Mouse (Mus musculus): ENCODE data around the gene Unc45b. TPM values are rescaled to one million over a fixed set of nuclear protein-coding genes. Genes with fewer than 3 reads are reported as not detected.
"Not testable (repeated sequence)": the region's sequence is repeated elsewhere in the genome, so short reads cannot be mapped to it uniquely, and the experiment has no call there.

Unc45b gene
- polyA plus RNA-seq, 2 experiments: 17.8 to 24.7 TPM

DNA sequence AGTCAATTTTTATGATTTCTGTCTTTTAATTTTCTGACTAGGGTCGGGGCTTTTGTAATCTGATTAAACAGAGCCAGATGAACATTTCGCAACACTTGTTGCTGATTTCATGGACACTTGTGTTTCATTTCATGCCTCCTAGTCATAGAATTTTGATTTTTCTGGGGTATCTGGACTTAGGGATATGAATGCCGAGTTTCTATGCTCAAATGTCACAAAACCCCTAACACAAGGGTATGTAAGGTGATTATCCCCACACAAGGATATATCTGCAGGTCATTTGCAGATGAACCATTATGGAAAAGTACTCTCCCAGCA lies 19.2 kb downstream of the Unc45b start:
- ATAC-seq (ENCODE audit: low FRiP score, low read depth) (no peak), DNase-seq (ENCODE audit: low spot score) (no peak)
- Histone ChIP-seq H3K4me2 (replicated peaks; ENCODE audit: low read depth, low read length, severe bottlenecking) (no peak overlapping the region), H3K36me3 (ENCODE audit: control insufficient read depth, insufficient read depth, low read length) (no peaks in the 10 kb centered on the region), H3K9ac (ENCODE audit: low read depth, low read length, severe bottlenecking) (no peak overlapping the region), H3K9me3 (ENCODE audit: control insufficient read depth, low read length) (no peaks in the 10 kb centered on the region), H3K4me1 (ENCODE audit: control insufficient read depth, insufficient read depth, low read length) (peaks cover 3% of the 10 kb centered on the region; the same call in 1 of the 2 replicates), H3K27ac (replicated peaks; ENCODE audit: low read depth, low read length) (no peak overlapping the region), H3K27me3 (ENCODE audit: control insufficient read depth, insufficient read depth, low read length) (peaks cover 62% of the 10 kb centered on the region), H3K4me3 (replicated peaks; ENCODE audit: low read length) (no peak overlapping the region)
- no peak for TF ChIP-seq POLR2A (IDR thresholded peaks at IDR 0.05; ENCODE audit: borderline replicate concordance, extremely low read depth, insufficient read depth, insufficient read length)
- WGBS: 44% methylated on average over 3 of the region's 3 CpGs

DNA sequence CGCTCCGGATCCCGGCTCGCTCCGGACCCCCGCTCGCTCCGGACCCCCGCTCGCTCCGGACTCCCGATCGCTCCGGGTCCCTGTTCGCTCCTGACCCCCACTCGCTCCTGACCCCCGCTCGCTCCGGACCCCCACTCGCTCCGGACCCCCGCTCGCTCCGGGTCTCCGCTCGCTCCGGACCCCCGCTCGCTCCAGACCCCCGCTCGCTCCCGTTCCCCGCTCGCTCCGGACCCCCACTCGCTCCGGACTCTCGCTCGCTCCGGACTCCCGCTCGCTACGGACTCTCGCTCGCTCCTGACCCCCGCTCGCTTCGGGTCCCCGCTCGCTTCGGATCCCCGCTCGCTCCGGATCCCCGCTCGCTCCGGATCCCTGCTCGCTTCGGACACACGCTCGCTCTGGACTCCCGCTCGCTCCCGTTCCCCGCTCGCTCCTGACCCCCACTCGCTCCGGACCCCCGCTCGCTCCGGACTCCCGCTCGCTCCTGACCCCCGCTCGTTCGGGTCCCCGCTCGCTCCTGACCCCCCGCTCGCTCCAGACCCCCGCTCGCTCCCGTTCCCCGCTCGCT lies 20.1 kb downstream of the Unc45b start:
- ATAC-seq (ENCODE audit: low FRiP score, low read depth); DNase-seq (ENCODE audit: low spot score); H3K9ac ChIP-seq (ENCODE audit: low read depth, low read length, severe bottlenecking); H3K27ac ChIP-seq (replicated peaks; ENCODE audit: low read depth, low read length); H3K4me1 ChIP-seq (ENCODE audit: control insufficient read depth, insufficient read depth, low read length); H3K9me3 ChIP-seq (ENCODE audit: control insufficient read depth, low read length); H3K36me3 ChIP-seq (ENCODE audit: control insufficient read depth, insufficient read depth, low read length): not testable (repeated sequence)
- Histone ChIP-seq H3K4me3 (replicated peaks; ENCODE audit: low read length) (peak overlapping the region; percentile 45), H3K27me3 (ENCODE audit: control insufficient read depth, insufficient read depth, low read length) (peaks cover 67% of the 10 kb centered on the region), H3K4me2 (replicated peaks; ENCODE audit: low read depth, low read length, severe bottlenecking) (peak overlapping the region; percentile 91)
- WGBS: 2% methylated on average over 47 of the region's 85 CpGs

DNA sequence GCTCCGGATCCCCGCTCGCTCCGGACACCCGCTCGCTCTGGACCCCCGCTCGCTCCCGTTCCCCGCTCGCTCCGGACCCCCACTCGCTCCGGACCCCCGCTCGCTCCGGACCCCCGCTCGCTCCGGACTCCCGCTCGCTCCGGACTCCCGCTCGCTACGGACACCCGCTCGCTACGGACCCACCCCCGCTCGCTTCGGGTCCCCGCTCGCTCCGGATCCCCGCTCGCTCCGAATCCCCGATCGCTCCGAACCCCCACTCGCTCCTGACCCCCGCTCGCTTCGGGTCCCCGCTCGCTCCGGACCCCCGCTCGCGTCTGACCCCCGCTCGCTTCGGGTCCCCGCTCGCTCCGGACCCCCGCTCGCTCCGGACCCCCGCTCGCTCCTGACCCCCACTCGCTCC lies 20.8 kb downstream of the Unc45b start:
- peaks cover 69% of the 10 kb centered on the region for H3K27me3 ChIP-seq (ENCODE audit: control insufficient read depth, insufficient read depth, low read length)
- 1% methylated on average over 40 of the region's 63 CpGs for WGBS
- not testable (repeated sequence) for H3K9me3 ChIP-seq (ENCODE audit: control insufficient read depth, low read length); H3K27ac ChIP-seq (replicated peaks; ENCODE audit: low read depth, low read length); H3K9ac ChIP-seq (ENCODE audit: low read depth, low read length, severe bottlenecking); H3K36me3 ChIP-seq (ENCODE audit: control insufficient read depth, insufficient read depth, low read length); H3K4me1 ChIP-seq (ENCODE audit: control insufficient read depth, insufficient read depth, low read length); ATAC-seq (ENCODE audit: low FRiP score, low read depth); DNase-seq (ENCODE audit: low spot score)
- H3K4me2 ChIP-seq (replicated peaks; ENCODE audit: low read depth, low read length, severe bottlenecking): peak overlapping the region; percentile 91
- H3K4me3 ChIP-seq (replicated peaks; ENCODE audit: low read length): peak overlapping the region; percentile 45

DNA sequence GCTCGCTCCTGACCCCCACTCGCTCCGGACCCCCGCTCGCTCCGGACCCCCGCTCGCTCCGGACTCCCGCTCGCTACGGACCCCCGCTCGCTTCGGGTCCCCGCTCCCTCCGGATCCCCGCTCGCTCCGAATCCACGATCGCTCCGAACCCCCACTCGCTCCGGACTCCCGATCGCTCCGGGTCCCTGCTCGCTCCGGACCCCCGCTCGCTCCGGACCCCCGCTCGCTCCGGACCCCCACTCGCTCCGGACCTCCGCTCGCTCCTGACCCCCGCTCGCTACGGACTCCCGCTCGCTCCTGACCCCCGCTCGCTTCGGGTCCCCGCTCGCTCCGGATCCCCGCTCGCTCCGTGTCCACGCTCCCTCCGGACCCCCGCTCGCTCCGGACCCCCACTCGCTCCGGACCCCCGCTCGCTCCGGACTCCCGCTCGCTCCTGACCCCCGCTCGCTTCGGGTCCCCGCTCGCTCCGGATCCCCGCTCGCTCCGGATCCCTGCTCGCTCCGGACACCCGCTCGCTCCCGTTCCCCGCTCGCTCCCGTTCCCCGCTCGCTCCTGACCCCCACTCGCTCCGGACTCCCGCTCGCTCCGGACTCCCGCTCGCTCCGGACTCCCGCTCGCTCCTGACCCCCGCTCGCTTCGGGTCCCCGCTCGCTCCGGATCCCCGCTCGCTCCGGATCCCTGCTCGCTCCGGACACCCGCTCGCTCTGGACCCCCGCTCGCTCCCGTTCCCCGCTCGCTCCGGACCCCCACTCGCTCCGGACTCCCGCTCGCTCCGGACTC lies 21.5 kb downstream of the Unc45b start:
- Histone ChIP-seq H3K9ac (ENCODE audit: low read depth, low read length, severe bottlenecking) (peak overlapping the region; percentile 38; the same call in 1 of the 2 replicates), H3K27me3 (ENCODE audit: control insufficient read depth, insufficient read depth, low read length) (peaks cover 75% of the 10 kb centered on the region), H3K4me3 (replicated peaks; ENCODE audit: low read length) (peak overlapping the region; percentile 45), H3K4me2 (replicated peaks; ENCODE audit: low read depth, low read length, severe bottlenecking) (peak overlapping the region; percentile 91)
- H3K9me3 ChIP-seq (ENCODE audit: control insufficient read depth, low read length); DNase-seq (ENCODE audit: low spot score); H3K4me1 ChIP-seq (ENCODE audit: control insufficient read depth, insufficient read depth, low read length); H3K36me3 ChIP-seq (ENCODE audit: control insufficient read depth, insufficient read depth, low read length); H3K27ac ChIP-seq (replicated peaks; ENCODE audit: low read depth, low read length); ATAC-seq (ENCODE audit: low FRiP score, low read depth): not testable (repeated sequence)
- 1% methylated on average over 33 of the region's 119 CpGs for WGBS

DNA sequence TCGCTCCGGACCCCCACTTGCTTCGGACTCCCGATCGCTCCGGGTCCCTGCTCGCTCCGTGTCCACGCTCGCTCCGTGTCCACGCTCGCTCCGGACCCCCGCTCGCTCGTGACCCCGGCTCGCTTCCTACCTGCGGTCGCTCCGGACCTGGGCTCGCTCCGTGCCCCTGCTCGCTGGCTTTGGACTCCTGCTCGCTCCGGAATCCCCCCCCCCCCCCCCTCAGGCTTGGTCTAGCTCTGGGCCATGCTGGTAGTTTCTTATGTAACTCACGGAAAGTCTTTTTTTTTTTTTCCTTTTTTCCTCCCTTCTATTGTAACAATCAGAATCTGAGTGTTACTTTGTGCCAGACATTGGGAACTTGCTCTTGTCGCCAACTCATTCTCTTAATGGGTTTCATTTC lies 22.8 kb downstream of the Unc45b start:
- H3K4me3 ChIP-seq (replicated peaks; ENCODE audit: low read length): peak overlapping the region; percentile 45
- H3K27me3 ChIP-seq (ENCODE audit: control insufficient read depth, insufficient read depth, low read length): peaks cover 67% of the 10 kb centered on the region
- no peak overlapping the region for H3K27ac ChIP-seq (replicated peaks; ENCODE audit: low read depth, low read length)
- WGBS: 6% methylated on average over 25 of the region's 29 CpGs
- no peak for TF ChIP-seq POLR2A (IDR thresholded peaks at IDR 0.05; ENCODE audit: borderline replicate concordance, extremely low read depth, insufficient read depth, insufficient read length)
- ATAC-seq (ENCODE audit: low FRiP score, low read depth) (no peak), DNase-seq (ENCODE audit: low spot score) (no peak)
- H3K4me2 ChIP-seq (replicated peaks; ENCODE audit: low read depth, low read length, severe bottlenecking): peak overlapping the region; percentile 91
- H3K4me1 ChIP-seq (ENCODE audit: control insufficient read depth, insufficient read depth, low read length): peaks cover 3% of the 10 kb centered on the region; the same call in 1 of the 2 replicates
- no peaks in the 10 kb centered on the region for H3K36me3 ChIP-seq (ENCODE audit: control insufficient read depth, insufficient read depth, low read length)
- peak overlapping the region; percentile 43; the same call in 1 of the 2 replicates for H3K9ac ChIP-seq (ENCODE audit: low read depth, low read length, severe bottlenecking)
- H3K9me3 ChIP-seq (ENCODE audit: control insufficient read depth, low read length): no peaks in the 10 kb centered on the region

Measured in limb, embryonic 14.5 days (tissue).